Mouse (Mus musculus) lung, embryonic 14.5 days (tissue): ENCODE data around the gene Mrpl37. TPM values are rescaled to one million over a fixed set of nuclear protein-coding genes. Genes with fewer than 3 reads are reported as not detected.

Source experiments
- ATAC-seq: fragments of 200-750 bp; cut with Nextera tagmentation; 2 replicates; pipeline ENCODE4 v1.8.0; 2017; ENCODE audit warnings: mild to moderate bottlenecking, moderate TSS enrichment, moderate library complexity; ENCODE audit not compliant: insufficient read depth
- DNase-seq: peaks from one replicate; pipeline ENCODE4 v3.0.0-alpha.2; 2015
- H3K27ac ChIP-seq: fragments of 300-500 bp; sonication (generic); 2 replicates; pipeline ENCODE4 v1.5.1; 2014; ENCODE audit warnings: low read depth, mild to moderate bottlenecking, moderate library complexity
- H3K27me3 ChIP-seq: fragments of 300-500 bp; sonication (generic); 2 replicates; pipeline ENCODE4 v1.6.1; 2014; ENCODE audit warnings: low read length, control low read depth; ENCODE audit not compliant: insufficient read depth
- H3K36me3 ChIP-seq: fragments of 300-500 bp; sonication (generic); 2 replicates; pipeline ENCODE4 v1.6.1; 2014; ENCODE audit warnings: control low read depth; ENCODE audit not compliant: insufficient read depth
- H3K4me1 ChIP-seq: fragments of 300-500 bp; sonication (generic); 2 replicates; pipeline ENCODE4 v1.6.1; 2014; ENCODE audit warnings: antibody characterized with exemption, control low read depth; ENCODE audit not compliant: insufficient read depth
- H3K4me2 ChIP-seq: fragments of 300-500 bp; sonication (generic); 2 replicates; pipeline ENCODE4 v1.6.1; 2014; ENCODE audit warnings: mild to moderate bottlenecking
- H3K4me3 ChIP-seq: fragments of 300-500 bp; sonication (generic); 2 replicates; pipeline ENCODE4 v1.5.1; 2014; ENCODE audit warnings: low read depth, low read length
- H3K9ac ChIP-seq: fragments of 300-500 bp; sonication (generic); 2 replicates; pipeline ENCODE4 v1.6.1; 2014
- H3K9me3 ChIP-seq: fragments of 300-500 bp; sonication (generic); 2 replicates; pipeline ENCODE4 v1.6.1; 2016; ENCODE audit warnings: low read depth, low read length, control low read depth
- CTCF ChIP-seq: IDR thresholded peaks from 2 replicates; pipeline ENCODE4 v1.5.1; 2016; ENCODE audit warnings: antibody characterized with exemption, low read depth
- whole genome bisulfite sequencing: fragments of 180-500 bp; shearing (Covaris S2); extraction: QIAGEN DNeasy Blood & Tissue Kit; methylation state at CpG from one replicate; pipeline ENCODE4 v1.1.7; 2014; 5-methylcytosine and 5-hydroxymethylcytosine counted together
- polyA plus RNA-seq: library from polyadenylated mRNA; unstranded; fragments of >200 nt; fragmentation: Nextera tagmentation; extraction: Ambion mirVana; gene quantifications from 2 replicates; pipeline ENCODE4 v1.2.1, GENCODE M21; 2014

Gene Mrpl37
- polyA plus RNA-seq, 1 experiment from 2014 or later: 115 TPM

DNA sequence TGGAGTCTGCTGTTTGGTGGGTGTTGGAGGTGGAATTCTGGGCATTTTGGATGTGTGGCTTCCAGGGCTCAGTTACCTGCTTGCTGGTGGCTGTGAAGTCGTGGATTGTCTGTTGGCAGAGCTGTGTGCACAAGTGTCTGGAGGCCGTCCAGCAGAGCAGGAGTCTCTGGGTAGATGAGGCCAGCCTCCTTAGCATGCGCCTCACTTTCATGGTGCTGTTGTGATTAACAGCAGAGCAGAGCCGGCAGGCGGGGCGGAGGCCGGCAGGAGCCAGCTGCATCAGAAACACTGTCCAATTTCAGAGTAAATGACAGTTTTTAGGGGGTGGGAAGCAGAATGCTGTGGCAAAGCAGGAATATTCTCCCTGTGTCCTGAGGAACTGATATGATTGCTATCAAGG lies 47.6 kb downstream of the Mrpl37 start:
- no peak overlapping the region for H3K27ac ChIP-seq
- ATAC-seq: no peak
- TF ChIP-seq CTCF: no peak
- no peak overlapping the region for H3K4me2 ChIP-seq
- no peaks in the 10 kb centered on the region for H3K9me3 ChIP-seq
- peaks cover 10% of the 10 kb centered on the region for H3K36me3 ChIP-seq
- H3K9ac ChIP-seq: no peak overlapping the region
- H3K4me3 ChIP-seq: no peak overlapping the region
- no peaks in the 10 kb centered on the region for H3K4me1 ChIP-seq
- no peaks in the 10 kb centered on the region for H3K27me3 ChIP-seq
- DNase-seq: no peak
- 41% methylated on average over 7 of the region's 7 CpGs for WGBS

GRCm38 (mm10) chr4:107018521-107018920 lies 48.1 kb downstream of the Mrpl37 start:
- Histone ChIP-seq H3K9ac (no peak overlapping the region), H3K27me3 (no peaks in the 10 kb centered on the region), H3K4me1 (no peaks in the 10 kb centered on the region), H3K36me3 (peaks cover 11% of the 10 kb centered on the region), H3K4me3 (no peak overlapping the region), H3K27ac (no peak overlapping the region; the same call in 1 of the 2 replicates), H3K9me3 (no peaks in the 10 kb centered on the region), H3K4me2 (no peak overlapping the region)
- DNase-seq: no peak
- no peak for TF ChIP-seq CTCF
- no peak for ATAC-seq
- 49% methylated on average over 3 of the region's 3 CpGs for WGBS

- Histone ChIP-seq H3K4me1 (no peaks in the 10 kb centered on the region), H3K9ac (no peak overlapping the region), H3K9me3 (no peaks in the 10 kb centered on the region), H3K36me3 (peaks cover 11% of the 10 kb centered on the region), H3K4me2 (no peak overlapping the region), H3K27ac (no peak overlapping the region), H3K27me3 (no peaks in the 10 kb centered on the region), H3K4me3 (no peak overlapping the region)
- DNase-seq (no peak), ATAC-seq (no peak)
- TF ChIP-seq CTCF: no peak
These were observed 49.4 kb downstream of the Mrpl37 start for GRCm38 (mm10) chr4:107017257-107017656.

DNA sequence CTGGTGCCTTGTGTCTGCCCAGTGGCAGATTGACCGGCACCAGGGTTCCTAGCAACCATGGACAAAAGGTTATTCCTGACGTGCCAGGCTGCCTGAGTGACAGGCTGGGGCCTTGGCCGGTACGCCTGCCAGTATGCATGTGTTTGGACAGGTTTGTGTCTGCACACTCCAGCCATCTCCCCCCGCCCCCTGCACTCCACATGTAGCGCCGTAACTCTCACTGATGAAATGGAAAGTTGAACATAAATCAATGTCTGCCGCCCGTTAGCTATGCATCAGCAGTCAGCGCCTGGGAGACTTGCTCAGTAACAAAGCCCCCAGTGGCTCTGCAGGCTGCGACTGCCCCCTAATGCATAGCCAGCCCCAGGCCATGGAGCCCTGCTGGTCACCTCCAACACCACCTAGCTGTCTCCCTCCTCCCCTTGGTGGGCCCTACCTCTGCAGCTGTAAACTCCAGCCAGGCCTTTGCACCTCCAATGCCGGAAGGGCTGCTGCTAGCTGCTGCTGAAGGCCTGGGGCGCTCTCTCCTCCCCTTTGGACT lies 50.6 kb downstream of the Mrpl37 start:
- Histone ChIP-seq H3K9me3 (no peaks in the 10 kb centered on the region), H3K4me2 (no peak overlapping the region), H3K4me3 (no peak overlapping the region), H3K9ac (no peak overlapping the region), H3K4me1 (no peaks in the 10 kb centered on the region), H3K27me3 (no peaks in the 10 kb centered on the region), H3K27ac (peak overlapping the region; percentile 38; the same call in 1 of the 2 replicates), H3K36me3 (peaks cover 17% of the 10 kb centered on the region)
- DNase-seq (peak; percentile 57), ATAC-seq (peak; percentile 19; the same call in 1 of the 2 replicates)
- WGBS: 54% methylated on average over 13 of the region's 13 CpGs
- peak; percentile 13; the same call in 1 of the 2 replicates for TF ChIP-seq CTCF

GRCm38 (mm10) chr4:107013817-107014260 lies 52.8 kb downstream of the Mrpl37 start:
- DNase-seq: no peak
- TF ChIP-seq CTCF: no peak
- H3K27me3 ChIP-seq: no peaks in the 10 kb centered on the region
- H3K4me3 ChIP-seq: no peak overlapping the region
- ATAC-seq: no peak
- peaks cover 34% of the 10 kb centered on the region for H3K36me3 ChIP-seq
- H3K9ac ChIP-seq: no peak overlapping the region
- WGBS: 84% methylated on average over 9 of the region's 9 CpGs
- no peak overlapping the region for H3K4me2 ChIP-seq
- H3K4me1 ChIP-seq: no peaks in the 10 kb centered on the region
- H3K27ac ChIP-seq: no peak overlapping the region
- H3K9me3 ChIP-seq: no peaks in the 10 kb centered on the region

- DNase-seq: no peak
- no peak for ATAC-seq
- Histone ChIP-seq H3K27ac (no peak overlapping the region), H3K9me3 (no peaks in the 10 kb centered on the region), H3K4me2 (no peak overlapping the region), H3K4me1 (no peaks in the 10 kb centered on the region), H3K4me3 (no peak overlapping the region), H3K27me3 (no peaks in the 10 kb centered on the region), H3K36me3 (peaks cover 34% of the 10 kb centered on the region), H3K9ac (no peak overlapping the region)
- TF ChIP-seq CTCF: no peak
- 87% methylated on average over 6 of the region's 6 CpGs for WGBS
These were observed 53.4 kb downstream of the Mrpl37 start for GRCm38 (mm10) chr4:107013119-107013816.

GRCm38 (mm10) chr4:107012574-107012973 lies 54.1 kb downstream of the Mrpl37 start:
- TF ChIP-seq CTCF: no peak
- no peak overlapping the region for H3K4me3 ChIP-seq
- no peaks in the 10 kb centered on the region for H3K4me1 ChIP-seq
- no peak for DNase-seq
- H3K4me2 ChIP-seq: no peak overlapping the region
- H3K27me3 ChIP-seq: no peaks in the 10 kb centered on the region
- H3K36me3 ChIP-seq: peaks cover 34% of the 10 kb centered on the region
- no peak overlapping the region for H3K27ac ChIP-seq
- no peaks in the 10 kb centered on the region for H3K9me3 ChIP-seq
- no peak overlapping the region for H3K9ac ChIP-seq
- no peak for ATAC-seq
- 80% methylated on average over 3 of the region's 3 CpGs for WGBS
